Mouse (Mus musculus) midbrain, postnatal 0 days (tissue): ENCODE results near the gene Sgcb. TPM values are rescaled to one million over a fixed set of nuclear protein-coding genes. Genes with fewer than 3 reads are reported as not detected.
A peak's percentile ranks its signal among the peaks of the same experiment; 100 is the strongest.

Source experiments
- ATAC-seq: fragments of 200-750 bp; cut with Nextera tagmentation; 2 replicates; pipeline ENCODE4 v1.8.0; 2017; ENCODE audit warnings: moderate number of reproducible peaks, mild to moderate bottlenecking, moderate TSS enrichment, moderate library complexity; ENCODE audit not compliant: low FRiP score
- DNase-seq: peaks from one replicate; pipeline ENCODE4 v3.0.0-alpha.2; 2015; ENCODE audit warnings: low spot score
- H3K27ac ChIP-seq: fragments of 300-500 bp; sonication (generic); 2 replicates; pipeline ENCODE4 v1.5.1; 2014; ENCODE audit warnings: low read depth, mild to moderate bottlenecking, low read length, mixed read lengths
- H3K27me3 ChIP-seq: fragments of 300-500 bp; sonication (generic); 2 replicates; pipeline ENCODE4 v1.6.1; 2014; ENCODE audit warnings: low read length, control low read depth, mixed read lengths; ENCODE audit not compliant: insufficient read depth
- H3K36me3 ChIP-seq: fragments of 300-500 bp; sonication (generic); 2 replicates; pipeline ENCODE4 v1.6.1; 2014; ENCODE audit warnings: low read length, control low read depth, mixed read lengths; ENCODE audit not compliant: insufficient read depth
- H3K4me1 ChIP-seq: fragments of 300-500 bp; sonication (generic); 2 replicates; pipeline ENCODE4 v1.6.1; 2014; ENCODE audit warnings: mild to moderate bottlenecking, control low read depth, antibody characterized with exemption, low read length, mixed read lengths; ENCODE audit not compliant: insufficient read depth
- H3K4me2 ChIP-seq: fragments of 300-500 bp; sonication (generic); 2 replicates; pipeline ENCODE4 v1.6.1; 2014; ENCODE audit warnings: low read depth, mild to moderate bottlenecking, low read length, mixed read lengths; ENCODE audit not compliant: poor library complexity, severe bottlenecking
- H3K4me3 ChIP-seq: fragments of 300-500 bp; sonication (generic); 2 replicates; pipeline ENCODE4 v1.5.1; 2014; ENCODE audit warnings: low read depth, mild to moderate bottlenecking, low read length, moderate library complexity
- H3K9ac ChIP-seq: fragments of 300-500 bp; sonication (generic); replicated peaks from 2 replicates; pipeline ENCODE4 v1.6.1; 2014; ENCODE audit warnings: mild to moderate bottlenecking, low read length, moderate library complexity, mixed read lengths; ENCODE audit not compliant: poor library complexity, severe bottlenecking
- H3K9me3 ChIP-seq: fragments of 300-500 bp; sonication (generic); 2 replicates; pipeline ENCODE4 v1.6.1; 2016; ENCODE audit warnings: low read length, control low read depth
- CTCF ChIP-seq: IDR thresholded peaks from 2 replicates; pipeline ENCODE4 v1.5.1; 2016; ENCODE audit warnings: antibody characterized with exemption, mild to moderate bottlenecking
- WGBS: fragments of 180-500 bp; shearing (Covaris S2); extraction: QIAGEN DNeasy Blood & Tissue Kit; methylation state at CpG from one replicate; pipeline ENCODE4 v1.1.7; 2014; 5-methylcytosine and 5-hydroxymethylcytosine counted together
- polyA plus RNA-seq: library from polyadenylated mRNA; unstranded; fragments of >200 nt; fragmentation: Nextera tagmentation; extraction: Ambion mirVana; gene quantifications from 2 replicates; pipeline ENCODE4 v1.2.1, GENCODE M21; 2015
- total RNA-seq: library from RNA; depleted of rRNA; stranded (reverse); fragments of >200 nt; gene quantifications from 2 replicates; pipeline ENCODE4 v1.2.3, GENCODE M21; 2014; rRNA removed

Gene Sgcb
- total RNA-seq: 24.7 TPM in 2 replicates
- 49.7 and 53.5 TPM in 2 replicates for polyA plus RNA-seq

- no peak for TF ChIP-seq CTCF
- DNase-seq (peak; percentile 76), ATAC-seq (peak; percentile 83)
- Histone ChIP-seq H3K27me3 (peaks cover 24% of the 10 kb centered on the region), H3K9ac (peak within 1 kb of the TSS; percentile 71), H3K4me3 (peak within 1 kb of the TSS; percentile 71), H3K36me3 (0 out of 2 replicates have a peak, but pooled peaks cover 4% of the 10 kb centered on the region), H3K9me3 (no peaks in the 10 kb centered on the region), H3K27ac (0 out of 2 replicates have a peak within 1 kb of the TSS, but pooled peaks have one; percentile 4), H3K4me2 (peak within 1 kb of the TSS; percentile 72), H3K4me1 (peaks cover 7% of the 10 kb centered on the region; the same call in 1 of the 2 replicates)
- under 1% methylated on average over 58 of the region's 62 CpGs for WGBS
Observed at GRCm38 (mm10) chr5:73647261-73647900, at the start of gene Sgcb. Sgcb (minus strand) TSS chr5:73647790.

- Histone ChIP-seq H3K4me3 (no peak overlapping the region), H3K27me3 (no peaks in the 10 kb centered on the region), H3K27ac (no peak overlapping the region), H3K9ac (no peak overlapping the region), H3K9me3 (no peaks in the 10 kb centered on the region), H3K36me3 (no peaks in the 10 kb centered on the region), H3K4me2 (no peak overlapping the region), H3K4me1 (no peaks in the 10 kb centered on the region)
- DNase-seq (no peak), ATAC-seq (no peak)
- TF ChIP-seq CTCF: no peak
- WGBS: 81% methylated on average over 4 of the region's 4 CpGs
Observed at GRCm38 (mm10) chr5:73694254-73695015, 46.8 kb upstream of the Sgcb start.

- WGBS: 73% methylated on average over 1 of the region's 1 CpGs
- no peak for TF ChIP-seq CTCF
- no peak for ATAC-seq
- Histone ChIP-seq H3K27ac (no peak overlapping the region), H3K4me1 (no peaks in the 10 kb centered on the region), H3K4me2 (no peak overlapping the region), H3K27me3 (no peaks in the 10 kb centered on the region), H3K9ac (no peak overlapping the region), H3K4me3 (no peak overlapping the region), H3K36me3 (no peaks in the 10 kb centered on the region), H3K9me3 (no peaks in the 10 kb centered on the region)
- DNase-seq: no peak
Observed at GRCm38 (mm10) chr5:73693778-73694177, 46.2 kb upstream of the Sgcb start.

- TF ChIP-seq CTCF: no peak
- Histone ChIP-seq H3K4me1 (no peaks in the 10 kb centered on the region), H3K27ac (no peak overlapping the region), H3K9ac (no peak overlapping the region), H3K36me3 (no peaks in the 10 kb centered on the region), H3K27me3 (no peaks in the 10 kb centered on the region), H3K4me2 (no peak overlapping the region), H3K4me3 (no peak overlapping the region), H3K9me3 (no peaks in the 10 kb centered on the region)
- no peak for ATAC-seq
- no peak for DNase-seq
- 31% methylated on average over 15 of the region's 15 CpGs for WGBS
Observed at GRCm38 (mm10) chr5:73691723-73692520, 44.3 kb upstream of the Sgcb start.

DNA sequence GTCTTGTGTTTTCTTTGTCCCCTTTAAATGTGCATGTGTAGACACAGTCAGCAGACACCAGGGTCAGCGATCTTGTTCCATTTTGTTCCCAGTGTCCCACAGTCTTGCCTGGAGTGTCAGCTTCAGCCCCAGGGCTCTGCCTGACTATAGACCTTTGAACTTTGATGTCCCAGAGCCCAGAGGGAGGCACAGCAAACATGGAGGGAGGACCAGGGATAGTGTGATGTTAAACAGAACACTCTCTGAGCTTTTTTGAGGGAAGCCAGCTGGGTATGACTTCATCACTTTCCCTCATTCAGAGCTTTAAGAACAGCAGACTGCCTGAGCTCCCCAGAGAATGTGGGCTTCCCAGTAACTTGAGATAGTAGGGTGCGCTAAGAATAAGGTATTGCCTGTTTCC lies 42.6 kb upstream of the Sgcb start:
- no peaks in the 10 kb centered on the region for H3K27me3 ChIP-seq
- H3K4me2 ChIP-seq: no peak overlapping the region
- WGBS: 76% methylated on average over 2 of the region's 2 CpGs
- no peak overlapping the region for H3K27ac ChIP-seq
- DNase-seq (no peak), ATAC-seq (no peak)
- H3K9ac ChIP-seq: no peak overlapping the region
- TF ChIP-seq CTCF: no peak
- no peaks in the 10 kb centered on the region for H3K4me1 ChIP-seq
- no peak overlapping the region for H3K4me3 ChIP-seq
- no peaks in the 10 kb centered on the region for H3K9me3 ChIP-seq
- H3K36me3 ChIP-seq: no peaks in the 10 kb centered on the region
